Mouse (Mus musculus) CH12.LX (cell line): ENCODE measurements around the gene Dll1.

Experiments used
- BHLHE40 ChIP-seq: IDR thresholded peaks from 2 replicates; pipeline ENCODE4 v1.6.1; 2011; ENCODE audit warnings: mild to moderate bottlenecking, low read depth, low read length, improper control_type of control experiment
- CTCF ChIP-seq, 2 experiments: IDR thresholded peaks in 1 of 2; conservative IDR thresholded peaks in 1 of 2; 2 replicates each; pipeline ENCODE4 v1.5.1; 2011 to 2012; ENCODE audit warnings: low read depth in 2 of 2, low read length in 2 of 2, improper control_type of control experiment in 1 of 2, inconsistent platforms in 1 of 2, mild to moderate bottlenecking in 1 of 2, moderate library complexity in 1 of 2
- E2F4 ChIP-seq: IDR thresholded peaks from 2 replicates; pipeline ENCODE4 v1.6.1; 2011; ENCODE audit warnings: low read depth, low read length, improper control_type of control experiment; ENCODE audit not compliant: insufficient replicate concordance
- EP300 ChIP-seq: IDR thresholded peaks from 2 replicates; pipeline ENCODE4 v1.6.1; 2011; ENCODE audit warnings: low read length, improper control_type of control experiment
- GABPA ChIP-seq: IDR thresholded peaks from 2 replicates; pipeline ENCODE4 v1.6.1; 2012; ENCODE audit warnings: low read depth, low read length, improper control_type of control experiment, inconsistent platforms; ENCODE audit not compliant: insufficient replicate concordance
- MEF2A ChIP-seq: IDR thresholded peaks from 2 replicates; pipeline ENCODE4 v1.6.1; 2014; ENCODE audit warnings: low read depth, mild to moderate bottlenecking, inconsistent platforms, low read length, improper control_type of control experiment, borderline replicate concordance
- MXI1 ChIP-seq: IDR thresholded peaks from 2 replicates; pipeline ENCODE4 v1.6.1; 2011; ENCODE audit warnings: mild to moderate bottlenecking, low read depth, low read length, improper control_type of control experiment
- NELFE ChIP-seq: IDR thresholded peaks from 2 replicates; pipeline ENCODE4 v1.6.1; 2011; ENCODE audit warnings: low read depth, low read length, improper control_type of control experiment
- POLR2AphosphoS2 ChIP-seq: IDR thresholded peaks from 2 replicates; pipeline ENCODE4 v1.6.1; 2011; ENCODE audit warnings: low read depth, low read length, improper control_type of control experiment
- RCOR1 ChIP-seq: conservative IDR thresholded peaks from 2 replicates; pipeline ENCODE4 v1.6.1; 2012; ENCODE audit warnings: low read depth, mild to moderate bottlenecking, inconsistent platforms, low read length, improper control_type of control experiment
- USF1 ChIP-seq: IDR thresholded peaks from 2 replicates; pipeline ENCODE4 v1.6.1; 2014; ENCODE audit warnings: low read depth, mild to moderate bottlenecking, inconsistent platforms, low read length, improper control_type of control experiment
- USF2 ChIP-seq: conservative IDR thresholded peaks from 2 replicates; pipeline ENCODE4 v1.6.1; 2011; ENCODE audit warnings: low read depth, low read length, improper control_type of control experiment
- ZC3H11A ChIP-seq: IDR thresholded peaks from 2 replicates; pipeline ENCODE4 v1.6.1; 2012; ENCODE audit warnings: low read depth, mild to moderate bottlenecking, inconsistent platforms, low read length, improper control_type of control experiment
- ZMIZ1 ChIP-seq: IDR thresholded peaks from 2 replicates; pipeline ENCODE4 v1.6.1; 2012; ENCODE audit warnings: low read depth, mild to moderate bottlenecking, inconsistent platforms, low read length, improper control_type of control experiment

GRCm38 (mm10) chr17:15371967-15372835, 4.5 kb downstream of the Dll1 start:
- TF ChIP-seq CTCF (conservative IDR thresholded peaks at IDR 0.05 in 1 of 2, IDR thresholded peaks at IDR 0.05 in 1 of 2; ENCODE audit: low read depth in 2 of 2, low read length in 2 of 2) (no peak), GABPA (no peak), MEF2A (no peak), ZMIZ1 (no peak), BHLHE40 (no peak), MXI1 (no peak), E2F4 (no peak), EP300 (no peak), ZC3H11A (no peak), USF2 (no peak), RCOR1 (no peak), POLR2AphosphoS2 (no peak), USF1 (no peak), NELFE (no peak)
